Mouse (Mus musculus) heart, adult 2 months (tissue): Measurements from ENCODE around the gene Wdr54.

Source experiments
- CTCF ChIP-seq: fragments of 200-600 bp; IDR thresholded peaks from 2 replicates; pipeline ENCODE4 v1.8.1; 2022; ENCODE audit warnings: antibody characterized with exemption, mild to moderate bottlenecking, moderate library complexity
- POLR2A ChIP-seq: fragments of 200-500 bp; IDR thresholded peaks from 2 replicates; pipeline ENCODE4 v1.6.1; 2011; ENCODE audit warnings: mild to moderate bottlenecking, low read depth, low read length, control low read depth; ENCODE audit not compliant: insufficient read depth

- TF ChIP-seq CTCF (no peak), POLR2A (no peak)
Observed at GRCm38 (mm10) chr6:83117616-83118015, 38.6 kb downstream of the Wdr54 start.
